Mouse (Mus musculus) ES-E14 (cell line): ENCODE data around the gene Kifc5b. TPM values are rescaled to one million over a fixed set of nuclear protein-coding genes. Genes with fewer than 3 reads are reported as not detected.

Source experiments
- DNase-seq: peaks from one replicate; pipeline ENCODE4 v3.0.0-alpha.2; 2013; ENCODE audit warnings: low read depth, low spot score
- H3K27ac ChIP-seq: 2 replicates; pipeline ENCODE4 v1.5.1; 2012; ENCODE audit warnings: low read depth, mild to moderate bottlenecking, low read length, moderate library complexity, mixed read lengths; ENCODE audit not compliant: poor library complexity, insufficient read depth, severe bottlenecking
- H3K36me3 ChIP-seq: 2 replicates; pipeline ENCODE4 v1.6.1; 2012; ENCODE audit warnings: mild to moderate bottlenecking, low read length, moderate library complexity, mixed read lengths; ENCODE audit not compliant: control insufficient read depth, poor library complexity, insufficient read depth, severe bottlenecking
- H3K4me1 ChIP-seq, 2 experiments: fragments of 150-350 bp in 1 of 2; sonication (generic) in 1 of 2; 2 replicates each; pipeline ENCODE4 v1.6.1; 2012; ENCODE audit warnings: low read length in 2 of 2, mild to moderate bottlenecking in 1 of 2, mixed read lengths in 1 of 2; ENCODE audit not compliant: control insufficient read depth in 2 of 2, insufficient read depth in 2 of 2, poor library complexity in 1 of 2
- H3K4me3 ChIP-seq, 2 experiments: fragments of 150-350 bp in 1 of 2; sonication (generic) in 1 of 2; 2 replicates each; pipeline ENCODE4 v1.5.1; 2012; ENCODE audit warnings: low read length in 2 of 2, low read depth in 1 of 2, mild to moderate bottlenecking in 1 of 2, mixed read lengths in 1 of 2; ENCODE audit not compliant: insufficient read depth in 1 of 2, poor library complexity in 1 of 2, severe bottlenecking in 1 of 2
- H3K9ac ChIP-seq: 2 replicates; pipeline ENCODE4 v1.6.1; 2012; ENCODE audit warnings: low read depth, mild to moderate bottlenecking, low read length, mixed read lengths; ENCODE audit not compliant: poor library complexity, insufficient read depth, severe bottlenecking
- H3K9me3 ChIP-seq: fragments of 150-350 bp; sonication (generic); 2 replicates; pipeline ENCODE4 v1.6.1; 2012; ENCODE audit warnings: low read depth, mild to moderate bottlenecking, low read length; ENCODE audit not compliant: control insufficient read depth, insufficient read depth
- CHD2 ChIP-seq: IDR thresholded peaks from 2 replicates; pipeline ENCODE4 v1.6.1; 2014; ENCODE audit warnings: mild to moderate bottlenecking, low read depth, low read length, inconsistent platforms
- HCFC1 ChIP-seq: IDR thresholded peaks from 2 replicates; pipeline ENCODE4 v1.6.1; 2012; ENCODE audit warnings: low read length, inconsistent platforms, borderline replicate concordance; ENCODE audit not compliant: insufficient read depth
- MAFK ChIP-seq: IDR thresholded peaks from 2 replicates; pipeline ENCODE4 v1.6.1; 2014; ENCODE audit warnings: mild to moderate bottlenecking, low read depth, low read length, inconsistent platforms; ENCODE audit not compliant: insufficient read depth
- ZC3H11A ChIP-seq: IDR thresholded peaks from 2 replicates; pipeline ENCODE4 v1.6.1; 2012; ENCODE audit warnings: low read depth, mild to moderate bottlenecking, inconsistent platforms, low read length, borderline replicate concordance
- ZNF384 ChIP-seq: IDR thresholded peaks from 2 replicates; pipeline ENCODE4 v1.6.1; 2012; ENCODE audit warnings: low read depth, low read length, inconsistent platforms
- in situ Hi-C, 2 experiments: fragments of 600-800 bp; cut with MboI; formaldehyde crosslinking; loops; one replicate each; pipeline ENCODE4 v1.15.1; 2025; ENCODE audit warnings: low sequenced_read_pairs in 2 of 2, inconsistent platforms in 1 of 2; ENCODE audit not compliant: unreplicated experiment in 2 of 2
- total RNA-seq: library from RNA; depleted of rRNA; stranded (reverse); fragments of 300-350 nt; gene quantifications from 2 replicates; pipeline ENCODE4 v1.2.3, GENCODE M21; 2012

Kifc5b gene
- total RNA-seq, 1 experiment = 52.5 TPM

DNA sequence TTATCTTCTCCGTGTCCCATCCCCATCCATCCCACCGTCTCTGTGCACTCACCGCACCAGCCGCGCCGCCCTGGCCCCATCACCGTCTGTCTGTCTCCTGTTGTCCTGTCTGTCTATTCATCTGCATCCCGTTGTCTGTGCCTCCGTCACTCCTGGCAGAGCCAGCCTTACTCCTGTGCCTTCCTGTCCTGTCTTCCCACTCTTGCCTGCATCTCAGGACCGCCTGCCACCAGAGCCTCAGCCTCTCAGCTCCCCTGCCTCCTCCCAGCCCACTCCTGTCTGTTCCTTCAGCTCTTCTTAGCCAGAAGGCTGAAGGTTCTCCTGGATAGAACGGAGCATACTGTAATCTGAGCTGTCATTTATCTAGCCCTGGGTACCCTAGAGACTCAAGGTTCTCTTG lies 50.1 kb downstream of the Kifc5b start:
- no peaks in the 10 kb centered on the region for H3K9me3 ChIP-seq
- H3K27ac ChIP-seq = no peak overlapping the region
- H3K4me1 ChIP-seq = peaks cover 0 to 17% of the 10 kb centered on the region in 2 experiments; a peak in 1 of 4 replicates
- no peak for DNase-seq
- H3K4me3 ChIP-seq = no peak overlapping the region
- in situ Hi-C loops = no loop called here
- peaks cover 12% of the 10 kb centered on the region; the same call in 1 of the 2 replicates for H3K36me3 ChIP-seq
- H3K9ac ChIP-seq = no peak overlapping the region
- TF ChIP-seq ZNF384 (no peak), ZC3H11A (no peak), MAFK (no peak), HCFC1 (no peak), CHD2 (no peak)

DNA sequence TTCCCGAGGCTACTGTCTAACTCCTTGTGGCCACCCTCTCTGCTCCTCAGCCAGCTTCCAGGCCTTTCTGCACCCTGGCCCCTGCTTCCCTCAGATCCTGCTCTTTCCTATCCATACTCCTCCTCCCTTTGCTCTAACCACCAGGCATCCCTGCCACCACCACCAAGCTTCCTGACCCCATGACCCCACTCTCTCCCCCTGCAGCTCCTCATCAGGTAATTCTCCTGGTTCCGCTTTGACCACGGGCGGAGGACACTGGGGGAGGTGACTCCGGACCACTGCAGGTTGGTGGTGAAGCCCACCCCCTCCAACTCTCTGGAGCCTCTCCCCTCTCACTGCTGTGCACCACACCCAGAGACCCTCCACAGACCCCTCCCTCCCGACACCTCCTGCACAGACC lies 50.6 kb downstream of the Kifc5b start:
- peaks cover 0 to 17% of the 10 kb centered on the region in 2 experiments; a peak in 1 of 4 replicates for H3K4me1 ChIP-seq
- H3K4me3 ChIP-seq = no peak overlapping the region
- H3K9ac ChIP-seq = no peak overlapping the region
- H3K9me3 ChIP-seq = no peaks in the 10 kb centered on the region
- in situ Hi-C loops = no loop called here
- TF ChIP-seq MAFK = no peak
- TF ChIP-seq ZC3H11A = no peak
- no peak for TF ChIP-seq CHD2
- TF ChIP-seq ZNF384 = no peak
- no peak for TF ChIP-seq HCFC1
- H3K36me3 ChIP-seq = peaks cover 12% of the 10 kb centered on the region; the same call in 1 of the 2 replicates
- no peak for DNase-seq
- H3K27ac ChIP-seq = no peak overlapping the region

DNA sequence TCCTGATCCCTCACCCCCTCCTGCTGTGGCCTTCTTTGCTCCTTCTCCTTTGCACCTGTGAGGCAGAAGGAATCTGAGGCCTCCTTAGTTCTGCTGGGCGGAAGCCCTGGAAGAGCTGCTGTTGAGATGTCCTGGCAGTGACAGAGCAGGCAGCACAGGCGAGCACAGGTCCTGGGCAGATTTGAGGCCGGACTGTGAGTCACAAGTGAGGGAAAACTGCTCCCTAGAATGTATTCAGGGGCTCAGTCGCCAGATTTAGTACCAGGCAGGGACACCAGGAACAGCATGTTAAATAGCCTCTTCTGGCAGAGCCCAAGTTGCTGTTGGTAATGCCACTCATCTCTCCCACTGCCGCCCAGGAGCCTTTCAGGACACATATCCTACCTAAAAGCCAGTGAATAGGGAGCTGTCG lies 51.3 kb downstream of the Kifc5b start:
- Histone ChIP-seq H3K9me3 (no peaks in the 10 kb centered on the region), H3K4me1 (peaks cover 0 to 17% of the 10 kb centered on the region in 2 experiments; a peak in 1 of 4 replicates), H3K27ac (no peak overlapping the region), H3K4me3 (no peak overlapping the region), H3K9ac (no peak overlapping the region), H3K36me3 (peaks cover 8% of the 10 kb centered on the region; the same call in 1 of the 2 replicates)
- TF ChIP-seq HCFC1 (no peak), CHD2 (no peak)
- in situ Hi-C loops = no loop called here
- DNase-seq = no peak

DNA sequence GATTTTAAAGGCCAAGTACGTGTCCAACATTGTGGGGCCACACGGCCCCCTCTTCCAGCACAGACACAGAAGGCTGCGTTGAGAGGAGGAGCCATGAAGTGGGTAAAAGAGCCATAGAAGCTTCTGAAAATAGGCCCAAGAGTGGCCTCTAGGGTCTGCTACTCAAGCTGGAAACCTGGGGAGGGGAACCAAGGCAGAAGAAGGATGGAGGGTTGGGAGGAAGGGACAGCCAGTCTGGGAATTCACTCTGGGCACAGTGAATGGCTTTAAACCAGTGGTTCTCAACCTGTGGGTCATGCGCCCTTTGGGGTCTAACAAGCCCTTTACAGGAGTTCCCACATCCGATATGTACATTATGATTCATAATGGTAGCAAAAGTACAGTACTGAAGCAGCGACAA lies 52.4 kb downstream of the Kifc5b start:
- Histone ChIP-seq H3K4me1 (peaks cover 0 to 20% of the 10 kb centered on the region in 2 experiments; a peak in 1 of 4 replicates), H3K27ac (no peak overlapping the region), H3K9ac (no peak overlapping the region), H3K4me3 (no peak overlapping the region), H3K9me3 (no peaks in the 10 kb centered on the region), H3K36me3 (peaks cover 8% of the 10 kb centered on the region; the same call in 1 of the 2 replicates)
- in situ Hi-C loops = no loop called here
- no peak for TF ChIP-seq ZNF384
- no peak for TF ChIP-seq HCFC1
- no peak for DNase-seq

DNA sequence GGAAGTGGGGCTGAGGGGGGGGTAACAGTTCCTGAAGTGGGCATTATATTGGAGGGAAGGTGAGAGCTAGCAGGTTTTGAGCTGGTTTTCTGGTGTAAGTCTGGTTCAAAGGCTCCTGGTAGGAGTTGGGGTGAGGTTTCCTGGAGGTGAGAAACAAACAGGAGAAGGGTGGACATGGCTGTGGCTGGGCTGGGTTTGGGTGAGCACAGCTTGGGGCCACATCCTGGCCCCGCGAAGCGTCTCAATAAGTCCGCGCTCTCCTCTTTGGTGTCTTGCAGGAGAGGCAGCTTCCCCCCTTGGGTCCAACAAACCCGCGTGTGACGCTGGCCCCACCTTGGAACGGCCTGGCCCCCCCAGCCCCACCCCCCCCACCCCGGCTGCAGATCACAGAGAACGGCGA lies 53.3 kb downstream of the Kifc5b start:
- Histone ChIP-seq H3K4me3 (no peak overlapping the region), H3K9me3 (no peaks in the 10 kb centered on the region), H3K4me1 (peaks cover 0 to 19% of the 10 kb centered on the region in 2 experiments; a peak in 1 of 4 replicates), H3K36me3 (peaks cover 11% of the 10 kb centered on the region), H3K9ac (no peak overlapping the region), H3K27ac (no peak overlapping the region)
- DNase-seq = no peak
- TF ChIP-seq MAFK (no peak), CHD2 (no peak), ZNF384 (no peak), ZC3H11A (no peak), HCFC1 (no peak)
- in situ Hi-C loops = no loop called here
